Mouse (Mus musculus) adrenal gland, postnatal 4 days (tissue): ENCODE measurements around the gene 4930442H23Rik. TPM values are rescaled to one million over a fixed set of nuclear protein-coding genes. Genes with fewer than 3 reads are reported as not detected.
A peak's percentile ranks its signal among the peaks of the same experiment; 100 is the strongest.
"Not testable (repeated sequence)": the region's sequence is repeated elsewhere in the genome, so short reads cannot be mapped to it uniquely, and the experiment has no call there.

Experiments
- DNase-seq, 2 experiments: peaks; one replicate each; pipeline ENCODE4 v3.0.0; 2021 to 2022; ENCODE audit warnings: low spot score in 2 of 2, mixed read lengths in 2 of 2
- total RNA-seq, 2 experiments: library from RNA; stranded (reverse); gene quantifications; 2 replicates each; pipeline ENCODE4 v1.2.3; 2021

The 4930442H23Rik gene
- total RNA-seq, 2 experiments from 2014 or later = not detected

- DNase-seq = no peak
Observed at GRCm38 (mm10) chr10:81198990-81199389, 15.3 kb upstream of the 4930442H23Rik start.

DNA sequence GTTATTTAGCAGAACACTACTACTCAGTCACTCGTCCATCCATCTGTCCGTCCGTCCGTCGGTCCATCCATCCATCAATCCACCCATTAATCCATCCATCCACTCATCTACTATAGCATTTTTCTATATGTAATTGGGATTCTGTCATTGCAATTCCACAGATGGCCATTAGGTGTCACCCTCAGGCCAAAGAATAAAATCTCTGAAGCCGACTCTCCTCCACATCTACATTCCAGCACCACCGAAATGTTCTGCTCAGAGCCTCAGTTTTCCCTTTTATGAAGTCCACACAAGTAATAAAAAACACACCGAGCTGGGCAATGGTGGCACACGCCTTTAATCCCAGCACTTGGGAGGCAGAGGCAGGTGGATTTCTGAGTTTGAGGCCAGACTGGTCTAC lies 14.6 kb upstream of the 4930442H23Rik start:
- DNase-seq = no peak

GRCm38 (mm10) chr10:81197305-81197704 lies 13.7 kb upstream of the 4930442H23Rik start:
- no peak for DNase-seq

DNA sequence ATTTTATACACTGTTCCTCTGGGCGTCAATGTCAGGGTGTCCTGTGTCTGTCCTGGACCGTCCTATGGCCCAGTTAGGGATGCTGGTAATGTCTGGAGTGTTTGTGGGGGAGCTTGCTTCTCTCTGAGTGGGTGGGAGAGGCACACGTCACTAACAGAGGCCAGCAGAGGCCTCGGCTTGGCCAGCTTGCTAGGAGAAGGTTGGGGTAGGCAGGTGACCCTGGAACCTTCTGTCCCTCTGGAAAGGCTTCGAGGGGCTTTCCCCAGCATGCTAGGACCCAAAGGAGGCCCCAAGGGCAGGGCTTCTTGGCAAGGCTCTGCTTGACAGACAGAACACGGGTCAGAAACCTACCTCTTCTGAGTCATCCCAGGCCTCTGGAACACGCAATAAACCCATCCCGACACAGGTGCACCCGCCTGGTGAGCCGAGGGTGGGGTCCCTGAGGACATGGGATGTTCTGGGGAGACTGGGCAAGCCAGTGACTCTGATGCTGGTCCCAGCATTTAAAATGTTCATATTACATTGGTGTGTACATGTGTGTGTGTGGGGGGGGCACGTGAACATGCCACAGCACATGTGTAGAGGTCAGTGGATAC lies 12.9 kb upstream of the 4930442H23Rik start:
- no peak for DNase-seq

GRCm38 (mm10) chr10:81195300-81195699 lies 11.7 kb upstream of the 4930442H23Rik start:
- DNase-seq = no peak

DNA sequence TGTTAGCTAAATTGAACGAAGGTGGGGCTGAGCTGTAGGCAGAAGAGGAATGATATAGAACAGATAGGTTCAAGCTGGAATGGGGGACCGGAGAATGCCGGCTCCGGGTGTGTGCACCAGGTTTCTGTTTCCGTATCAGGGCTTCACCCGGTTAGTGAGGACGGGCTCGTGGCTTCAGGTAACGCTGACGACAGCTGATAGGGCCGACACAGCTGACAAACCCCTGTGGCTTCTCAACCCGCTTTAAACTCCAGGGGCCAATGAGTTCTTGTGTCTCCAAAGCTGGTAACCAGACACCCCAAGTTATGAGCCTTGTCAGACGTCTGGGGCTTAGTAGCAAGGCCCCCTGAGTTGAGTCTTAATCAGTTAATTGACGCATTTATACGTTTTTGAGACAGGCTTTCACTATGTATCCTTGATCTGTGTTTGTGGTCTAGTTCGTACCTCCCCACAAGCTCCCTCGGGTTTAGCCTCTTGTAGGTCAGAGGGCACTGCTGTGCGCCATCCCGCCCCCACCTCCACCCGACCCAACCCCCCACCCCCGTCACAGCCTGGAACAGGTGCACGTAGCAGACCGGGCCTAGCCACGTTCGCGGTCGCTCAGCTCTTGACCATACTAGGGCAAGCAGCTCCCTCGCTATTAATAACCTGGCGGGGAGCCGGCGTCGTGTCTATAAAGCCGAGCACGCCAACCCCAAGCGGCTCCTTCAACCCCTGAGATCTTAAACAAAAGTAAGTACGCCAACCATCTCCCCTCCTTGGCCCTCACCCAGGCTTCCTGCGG lies 10.5 kb upstream of the 4930442H23Rik start:
- no peak for DNase-seq

DNA sequence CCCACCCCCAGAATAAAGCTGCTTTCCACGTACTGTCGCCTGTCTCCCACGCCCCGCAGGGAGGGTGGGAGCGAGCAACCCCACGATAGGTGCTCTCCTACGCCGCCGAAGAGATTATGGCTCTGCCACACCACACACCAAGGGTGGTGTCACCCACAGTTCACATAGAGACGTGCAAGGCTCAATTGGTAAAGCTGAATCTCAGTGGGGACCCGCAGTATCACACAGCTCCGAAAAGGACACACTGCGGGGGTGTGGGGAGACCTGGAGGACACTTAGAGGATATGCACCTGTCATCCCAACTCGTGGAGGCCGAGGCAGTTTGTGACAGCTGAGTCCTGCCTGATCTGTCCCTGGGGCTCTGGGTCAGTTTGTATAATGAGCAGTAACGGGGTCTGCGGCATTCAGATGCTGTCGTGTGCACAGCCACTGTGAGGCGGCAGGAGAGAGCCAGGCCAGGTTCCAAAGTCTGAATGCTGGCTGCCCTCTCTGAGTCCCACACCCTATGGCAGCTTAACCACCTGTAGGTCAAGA lies 9.4 kb upstream of the 4930442H23Rik start:
- DNase-seq = no peak

- peak in 1 of 2 experiments; percentile 67 for DNase-seq
Observed at GRCm38 (mm10) chr10:81192270-81192967, 8.8 kb upstream of the 4930442H23Rik start.

DNA sequence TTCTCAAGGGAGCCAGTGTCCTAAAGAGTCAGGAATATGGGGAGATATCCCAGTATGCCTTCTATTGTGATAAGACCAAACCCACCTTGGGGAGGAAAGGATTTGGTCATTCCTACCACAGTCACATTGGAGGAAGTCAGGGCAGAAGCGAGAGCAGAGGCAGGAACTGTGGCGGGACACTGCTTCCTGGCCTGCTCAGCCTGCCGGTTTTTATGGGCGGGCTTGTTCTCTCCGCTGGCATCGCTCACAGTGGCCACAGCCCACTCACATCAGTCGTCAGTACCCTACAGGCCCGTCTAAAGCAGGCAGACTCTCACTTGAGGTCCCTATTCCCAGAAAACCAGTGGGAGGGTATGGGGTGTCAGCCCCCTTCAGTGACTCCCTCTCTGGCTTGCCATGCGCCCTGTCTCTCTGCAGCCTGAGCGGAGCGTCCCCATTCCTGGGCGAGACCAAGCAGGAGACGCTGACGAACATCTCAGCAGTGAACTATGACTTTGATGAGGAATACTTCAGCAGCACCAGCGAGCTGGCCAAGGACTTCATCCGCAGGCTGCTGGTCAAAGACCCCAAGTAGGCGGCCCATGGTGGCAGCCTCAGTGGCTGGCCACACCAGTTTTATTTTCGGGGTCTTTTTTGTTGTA lies 7.8 kb upstream of the 4930442H23Rik start:
- DNase-seq = no peak

DNA sequence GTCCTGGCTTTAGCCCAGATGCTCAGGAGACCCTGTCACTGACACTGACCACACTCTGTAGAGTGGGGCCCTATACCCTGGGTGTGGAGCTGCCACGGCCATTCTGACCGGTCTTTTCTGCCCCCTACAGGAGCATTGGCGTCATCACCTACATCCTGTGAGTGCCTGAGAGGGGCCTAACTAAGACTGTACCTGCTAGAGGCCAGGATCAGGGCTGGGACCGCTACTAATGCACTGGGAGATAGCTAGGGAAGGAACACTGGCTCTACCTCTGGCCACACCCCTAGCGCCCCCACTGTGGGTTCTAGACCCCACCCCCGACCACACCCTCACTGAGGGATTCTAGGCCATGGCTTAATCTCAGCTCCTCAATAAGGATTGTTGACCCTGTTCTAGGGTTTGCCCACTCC lies 7.3 kb upstream of the 4930442H23Rik start:
- DNase-seq = no peak

DNA sequence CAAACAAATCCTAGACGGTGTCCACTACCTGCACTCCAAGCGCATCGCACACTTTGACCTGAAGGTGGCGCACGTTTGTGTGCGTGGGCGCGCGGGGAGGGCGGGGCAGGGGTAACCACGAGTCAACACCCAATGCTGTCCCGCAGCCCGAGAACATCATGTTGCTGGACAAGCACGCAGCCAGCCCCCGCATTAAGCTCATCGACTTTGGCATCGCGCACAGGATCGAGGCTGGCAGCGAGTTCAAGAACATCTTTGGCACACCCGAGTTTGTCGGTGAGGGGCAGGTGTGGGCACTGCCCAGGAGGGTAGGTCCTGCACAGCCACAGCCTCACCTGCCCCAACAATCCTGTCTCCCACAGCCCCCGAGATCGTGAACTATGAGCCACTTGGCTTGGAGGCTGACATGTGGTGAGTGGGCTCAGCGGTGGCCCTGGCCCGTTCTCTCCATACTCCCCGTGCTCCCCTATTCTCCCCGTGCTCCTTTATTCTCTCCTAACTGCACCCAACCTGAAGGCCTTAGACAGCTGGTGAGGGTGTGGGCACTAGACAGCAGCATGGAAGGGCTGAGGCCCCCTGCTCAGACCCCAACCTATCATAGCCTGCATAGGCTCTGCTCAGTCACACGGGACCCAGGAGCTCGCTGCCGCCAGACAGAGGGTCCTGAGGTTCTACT lies 6.7 kb upstream of the 4930442H23Rik start:
- no peak for DNase-seq

- DNase-seq = no peak
Observed at GRCm38 (mm10) chr10:81189821-81190220, 6.2 kb upstream of the 4930442H23Rik start.

DNA sequence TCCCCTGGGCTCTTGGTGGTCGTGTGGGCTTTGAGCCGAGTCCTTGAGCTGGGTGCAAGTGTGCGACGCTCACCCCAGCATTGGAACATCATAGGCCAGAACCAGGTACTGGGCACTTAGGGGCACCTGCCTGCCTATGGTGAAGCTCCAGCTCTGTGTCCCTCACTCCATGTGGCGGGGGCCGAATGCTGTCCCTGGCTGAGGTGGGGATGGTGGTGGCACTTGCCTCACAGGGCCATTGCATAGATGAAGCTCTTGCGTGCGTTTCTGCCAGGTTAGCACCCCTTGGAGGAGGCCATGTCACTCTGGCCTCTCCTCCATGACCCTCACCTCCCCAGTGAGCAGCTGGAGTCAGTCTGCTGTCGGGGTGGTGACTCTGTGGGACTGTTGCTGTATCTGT lies 3.5 kb upstream of the 4930442H23Rik start:
- no peak for DNase-seq

GRCm38 (mm10) chr10:81184765-81185164 lies 1.1 kb upstream of the 4930442H23Rik start:
- no peak for DNase-seq

- DNase-seq = peak; percentile 85 to 91
Observed at GRCm38 (mm10) chr10:81182336-81183333, 1.0 kb downstream of the 4930442H23Rik start, which contains the start of gene Dapk3. Dapk3 (plus strand) TSS chr10:81183005.

GRCm38 (mm10) chr10:81181860-81182259 lies 1.8 kb downstream of the 4930442H23Rik start:
- not testable (repeated sequence) for DNase-seq

DNA sequence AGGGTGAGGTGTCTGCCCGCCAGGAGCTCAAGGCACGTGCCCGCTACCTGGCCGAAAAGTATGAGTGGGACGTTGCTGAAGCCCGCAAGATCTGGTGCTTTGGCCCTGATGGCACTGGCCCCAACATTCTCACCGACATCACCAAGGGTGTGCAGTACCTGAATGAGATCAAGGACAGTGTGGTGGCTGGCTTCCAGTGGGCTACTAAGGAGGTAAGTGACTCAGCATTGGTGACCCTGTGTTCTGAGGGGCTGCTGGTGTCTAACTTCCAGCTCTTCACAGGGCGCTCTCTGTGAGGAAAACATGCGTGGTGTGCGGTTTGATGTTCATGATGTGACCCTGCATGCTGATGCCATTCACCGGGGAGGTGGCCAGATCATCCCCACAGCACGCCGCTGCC lies 2.7 kb downstream of the 4930442H23Rik start:
- no peak for DNase-seq

DNA sequence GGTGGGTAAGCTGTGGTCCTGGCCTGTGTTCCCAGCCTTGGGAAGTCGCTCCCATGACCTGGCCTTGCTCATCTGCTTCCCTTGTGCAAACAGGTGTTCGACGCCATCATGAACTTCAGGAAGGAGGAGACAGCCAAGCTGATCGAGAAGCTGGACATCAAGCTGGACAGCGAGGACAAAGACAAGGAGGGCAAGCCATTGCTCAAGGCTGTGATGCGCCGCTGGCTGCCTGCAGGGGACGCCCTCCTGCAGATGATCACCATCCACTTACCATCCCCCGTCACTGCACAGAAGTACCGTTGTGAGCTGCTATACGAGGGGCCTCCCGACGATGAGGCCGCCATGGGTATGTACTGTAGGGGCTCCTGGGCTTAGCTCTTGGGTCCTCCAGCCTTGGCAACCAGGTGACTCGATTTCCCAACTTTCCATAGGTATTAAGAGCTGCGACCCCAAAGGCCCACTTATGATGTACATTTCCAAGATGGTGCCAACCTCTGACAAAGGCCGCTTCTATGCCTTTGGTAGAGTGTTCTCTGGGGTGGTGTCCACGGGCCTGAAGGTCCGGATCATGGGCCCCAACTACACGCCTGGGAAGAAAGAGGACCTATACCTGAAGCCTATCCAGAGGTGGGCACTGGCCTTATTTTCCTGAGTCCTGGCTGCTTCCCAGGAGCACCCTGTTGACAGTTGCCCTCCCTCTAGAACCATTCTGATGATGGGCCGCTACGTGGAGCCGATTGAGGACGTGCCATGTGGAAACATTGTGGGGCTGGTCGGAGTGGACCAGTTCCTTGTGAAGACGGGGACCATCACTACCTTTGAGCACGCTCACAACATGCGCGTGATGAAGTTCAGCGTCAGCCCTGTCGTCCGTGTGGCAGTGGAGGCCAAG lies 4.0 kb downstream of the 4930442H23Rik start:
- DNase-seq = no peak
